Mouse (Mus musculus) liver, embryonic 14.5 days (tissue): Measurements from ENCODE around the gene Cacna1i.

ENCODE experiments used
- CTCF ChIP-seq: IDR thresholded peaks from 2 replicates; pipeline ENCODE4 v1.5.1; 2016; ENCODE audit warnings: antibody characterized with exemption, low read depth, control low read depth
- EP300 ChIP-seq: IDR thresholded peaks from 2 replicates; pipeline ENCODE4 v1.6.1; 2016; ENCODE audit warnings: antibody characterized with exemption, low read depth

DNA sequence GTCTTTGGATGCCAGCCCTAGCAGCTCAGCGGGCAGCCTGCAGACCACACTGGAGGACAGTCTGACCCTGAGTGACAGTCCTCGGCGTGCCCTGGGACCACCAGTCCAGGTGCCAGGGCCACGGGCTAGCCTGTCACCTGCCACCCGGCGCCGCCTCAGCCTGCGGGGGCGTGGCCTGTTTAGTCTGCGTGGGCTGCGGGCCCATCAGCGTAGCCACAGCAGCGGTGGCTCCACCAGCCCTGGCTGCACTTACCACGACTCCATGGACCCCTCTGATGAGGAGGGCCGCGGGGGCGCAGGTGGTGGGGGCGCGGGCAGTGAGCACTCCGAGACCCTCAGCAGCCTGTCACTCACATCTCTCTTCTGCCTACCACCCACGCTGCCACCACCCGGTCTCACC, 108.0 kb downstream of the Cacna1i start:
- no peak for TF ChIP-seq EP300
- TF ChIP-seq CTCF, result no peak
